Mouse (Mus musculus): ENCODE results near the gene Rrp9. TPM values are rescaled to one million over a fixed set of nuclear protein-coding genes. Genes with fewer than 3 reads are reported as not detected.

The Rrp9 gene
- total RNA-seq, 1 experiment: 187 TPM

- no peaks in the 10 kb centered on the region for H3K9me3 ChIP-seq (ENCODE audit: control insufficient read depth, insufficient read depth, low read depth, low read length)
- no peak for DNase-seq (ENCODE audit: low read depth, low spot score)
- H3K36me3 ChIP-seq (ENCODE audit: control insufficient read depth, insufficient read depth, low read length, poor library complexity, severe bottlenecking): no peaks in the 10 kb centered on the region
- H3K27ac ChIP-seq (ENCODE audit: insufficient read depth, low read depth, low read length, poor library complexity, severe bottlenecking): no peak overlapping the region
- H3K4me3 ChIP-seq (ENCODE audit: insufficient read depth in 1 of 2, low read depth in 1 of 2, low read length in 2 of 2, poor library complexity in 1 of 2, severe bottlenecking in 1 of 2): no peak overlapping the region
- H3K4me1 ChIP-seq (ENCODE audit: control insufficient read depth in 2 of 2, insufficient read depth in 2 of 2, low read length in 2 of 2, poor library complexity in 1 of 2): peaks cover 3 to 22% of the 10 kb centered on the region in 2 experiments; a peak in 2 of 4 replicates
- no peak overlapping the region for H3K9ac ChIP-seq (ENCODE audit: insufficient read depth, low read depth, low read length, poor library complexity, severe bottlenecking)
- TF ChIP-seq ZNF384 (IDR thresholded peaks at IDR 0.05; ENCODE audit: low read depth, low read length): no peak
- no peak for TF ChIP-seq ZC3H11A (IDR thresholded peaks at IDR 0.05; ENCODE audit: borderline replicate concordance, low read depth, low read length)
- no peak for TF ChIP-seq HCFC1 (IDR thresholded peaks at IDR 0.05; ENCODE audit: borderline replicate concordance, insufficient read depth, low read length)
- no peak for TF ChIP-seq CHD2 (IDR thresholded peaks at IDR 0.05; ENCODE audit: low read depth, low read length)
- TF ChIP-seq MAFK (IDR thresholded peaks at IDR 0.05; ENCODE audit: insufficient read depth, low read depth, low read length): no peak
- in situ Hi-C loops (cut with MboI; ENCODE audit: low sequenced_read_pairs in 2 of 2, unreplicated experiment in 2 of 2): no loop called here
Measured at GRCm38 (mm10) chr9:106469776-106470175, 6.0 kb upstream of the Rrp9 start.

DNA sequence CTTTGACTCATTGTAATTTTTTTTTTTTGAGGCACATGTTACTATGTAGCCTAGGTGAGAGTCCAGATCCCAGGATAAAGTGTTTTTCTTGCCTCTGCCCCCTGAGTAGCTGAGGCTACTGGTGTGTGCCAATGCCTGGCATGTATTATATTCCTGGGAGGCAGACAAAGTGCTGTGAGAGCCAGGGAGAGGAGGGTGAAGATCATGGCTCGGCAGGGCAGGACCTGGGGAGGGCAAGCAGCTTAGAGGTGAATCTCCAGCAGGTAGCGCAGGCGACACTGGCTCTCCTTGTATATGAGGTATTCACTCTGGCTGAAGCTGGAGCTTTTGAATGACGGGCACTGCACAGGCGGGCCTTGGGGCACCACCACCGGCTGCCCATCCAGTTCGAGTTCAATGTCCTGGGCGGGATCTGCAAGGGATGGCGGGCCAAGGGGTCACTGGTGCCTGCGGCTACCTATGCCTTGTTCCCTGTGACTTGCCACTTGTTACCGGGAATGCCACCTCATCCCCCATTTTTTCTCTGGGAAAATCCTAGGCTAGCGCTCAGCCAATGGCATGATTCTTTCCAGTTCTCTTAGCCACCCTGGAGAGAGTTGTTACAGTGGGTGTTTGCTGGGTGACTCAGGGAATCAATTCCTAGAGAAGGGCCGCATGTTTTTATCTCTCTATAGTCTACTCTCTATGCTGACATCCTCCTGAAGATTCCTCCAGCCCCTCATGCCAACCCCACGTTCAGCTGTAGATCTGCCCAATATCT, 4.6 kb upstream of the Rrp9 start:
- no peaks in the 10 kb centered on the region for H3K9me3 ChIP-seq (ENCODE audit: control insufficient read depth, insufficient read depth, low read depth, low read length)
- no peak overlapping the region for H3K9ac ChIP-seq (ENCODE audit: insufficient read depth, low read depth, low read length, poor library complexity, severe bottlenecking)
- DNase-seq (ENCODE audit: low read depth, low spot score): no peak
- peaks cover 2 to 27% of the 10 kb centered on the region in 2 experiments; a peak in 2 of 4 replicates for H3K4me1 ChIP-seq (ENCODE audit: control insufficient read depth in 2 of 2, insufficient read depth in 2 of 2, low read length in 2 of 2, poor library complexity in 1 of 2)
- no peaks in the 10 kb centered on the region for H3K36me3 ChIP-seq (ENCODE audit: control insufficient read depth, insufficient read depth, low read length, poor library complexity, severe bottlenecking)
- peak overlapping the region; percentile 22 to 24; a peak in 2 of 4 replicates for H3K4me3 ChIP-seq (ENCODE audit: insufficient read depth in 1 of 2, low read depth in 1 of 2, low read length in 2 of 2, poor library complexity in 1 of 2, severe bottlenecking in 1 of 2)
- H3K27ac ChIP-seq (ENCODE audit: insufficient read depth, low read depth, low read length, poor library complexity, severe bottlenecking): no peak overlapping the region
- in situ Hi-C loops (cut with MboI; ENCODE audit: low sequenced_read_pairs in 2 of 2, unreplicated experiment in 2 of 2): no loop called here
- no peak for TF ChIP-seq ZNF384 (IDR thresholded peaks at IDR 0.05; ENCODE audit: low read depth, low read length)
- TF ChIP-seq HCFC1 (IDR thresholded peaks at IDR 0.05; ENCODE audit: borderline replicate concordance, insufficient read depth, low read length): no peak
- TF ChIP-seq CHD2 (IDR thresholded peaks at IDR 0.05; ENCODE audit: low read depth, low read length): no peak
- no peak for TF ChIP-seq ZC3H11A (IDR thresholded peaks at IDR 0.05; ENCODE audit: borderline replicate concordance, low read depth, low read length)
- no peak for TF ChIP-seq MAFK (IDR thresholded peaks at IDR 0.05; ENCODE audit: insufficient read depth, low read depth, low read length)

- peaks cover 5 to 30% of the 10 kb centered on the region in 2 experiments; a peak in 2 of 4 replicates for H3K4me1 ChIP-seq (ENCODE audit: control insufficient read depth in 2 of 2, insufficient read depth in 2 of 2, low read length in 2 of 2, poor library complexity in 1 of 2)
- peak overlapping the region; percentile 22 to 24; a peak in 2 of 4 replicates for H3K4me3 ChIP-seq (ENCODE audit: insufficient read depth in 1 of 2, low read depth in 1 of 2, low read length in 2 of 2, poor library complexity in 1 of 2, severe bottlenecking in 1 of 2)
- in situ Hi-C loops (cut with MboI; ENCODE audit: low sequenced_read_pairs in 2 of 2, unreplicated experiment in 2 of 2): no loop called here
- H3K27ac ChIP-seq (ENCODE audit: insufficient read depth, low read depth, low read length, poor library complexity, severe bottlenecking): no peak overlapping the region
- no peaks in the 10 kb centered on the region for H3K36me3 ChIP-seq (ENCODE audit: control insufficient read depth, insufficient read depth, low read length, poor library complexity, severe bottlenecking)
- H3K9me3 ChIP-seq (ENCODE audit: control insufficient read depth, insufficient read depth, low read depth, low read length): no peaks in the 10 kb centered on the region
- no peak overlapping the region for H3K9ac ChIP-seq (ENCODE audit: insufficient read depth, low read depth, low read length, poor library complexity, severe bottlenecking)
- no peak for DNase-seq (ENCODE audit: low read depth, low spot score)
- TF ChIP-seq CHD2 (IDR thresholded peaks at IDR 0.05; ENCODE audit: low read depth, low read length) (0 out of 2 replicates have a peak, but pooled peaks have one; percentile 42), ZC3H11A (IDR thresholded peaks at IDR 0.05; ENCODE audit: borderline replicate concordance, low read depth, low read length) (no peak), HCFC1 (IDR thresholded peaks at IDR 0.05; ENCODE audit: borderline replicate concordance, insufficient read depth, low read length) (no peak), ZNF384 (IDR thresholded peaks at IDR 0.05; ENCODE audit: low read depth, low read length) (no peak), MAFK (IDR thresholded peaks at IDR 0.05; ENCODE audit: insufficient read depth, low read depth, low read length) (no peak)
Measured at GRCm38 (mm10) chr9:106471892-106472291, 3.9 kb upstream of the Rrp9 start.

GRCm38 (mm10) chr9:106472321-106472720, 3.4 kb upstream of the Rrp9 start:
- no peak for DNase-seq (ENCODE audit: low read depth, low spot score)
- peaks cover 5 to 30% of the 10 kb centered on the region in 2 experiments; a peak in 2 of 4 replicates for H3K4me1 ChIP-seq (ENCODE audit: control insufficient read depth in 2 of 2, insufficient read depth in 2 of 2, low read length in 2 of 2, poor library complexity in 1 of 2)
- no peak overlapping the region for H3K4me3 ChIP-seq (ENCODE audit: insufficient read depth in 1 of 2, low read depth in 1 of 2, low read length in 2 of 2, poor library complexity in 1 of 2, severe bottlenecking in 1 of 2)
- no peak overlapping the region for H3K9ac ChIP-seq (ENCODE audit: insufficient read depth, low read depth, low read length, poor library complexity, severe bottlenecking)
- H3K27ac ChIP-seq (ENCODE audit: insufficient read depth, low read depth, low read length, poor library complexity, severe bottlenecking): no peak overlapping the region
- TF ChIP-seq MAFK (IDR thresholded peaks at IDR 0.05; ENCODE audit: insufficient read depth, low read depth, low read length): no peak
- no peak for TF ChIP-seq HCFC1 (IDR thresholded peaks at IDR 0.05; ENCODE audit: borderline replicate concordance, insufficient read depth, low read length)
- no peak for TF ChIP-seq ZNF384 (IDR thresholded peaks at IDR 0.05; ENCODE audit: low read depth, low read length)
- H3K9me3 ChIP-seq (ENCODE audit: control insufficient read depth, insufficient read depth, low read depth, low read length): no peaks in the 10 kb centered on the region
- in situ Hi-C loops (cut with MboI; ENCODE audit: low sequenced_read_pairs in 2 of 2, unreplicated experiment in 2 of 2): no loop called here
- H3K36me3 ChIP-seq (ENCODE audit: control insufficient read depth, insufficient read depth, low read length, poor library complexity, severe bottlenecking): no peaks in the 10 kb centered on the region

All from ES-E14 (cell line).